ENCODE assay signal across 9 mouse cellular contexts in genomic region chr2:20942434-20943198, GRCm38 (mm10). TPM values are rescaled to one million over a fixed set of nuclear protein-coding genes. Genes with fewer than 3 reads are reported as not detected.
A peak's percentile ranks its signal among the peaks of the same experiment; 100 is the strongest.
DNase-seq lines count a peak whose midpoint lies in the region; ATAC-seq and TF ChIP-seq lines count a peak whose summit lies in the region.
"Had no signal": no experiment of that assay in that cellular context is flagged by ENCODE, and none has a peak within 500 bp of the region (broad histone marks: within the 10 kb centered on the region; RNA-seq: fewer than 3 reads in every experiment).

No protein-coding gene starts in this region.

- H3K27me3 ChIP-seq in heart, embryonic 13.5 days (replicated peaks): no peaks in the 10 kb centered on the region
- no peaks in the 10 kb centered on the region for H3K27me3 ChIP-seq in heart, adult 2 months (ENCODE audit: control insufficient read depth, insufficient read depth, low read length)
- no peaks in the 10 kb centered on the region for H3K27me3 ChIP-seq in midbrain, embryonic 10.5 days (ENCODE audit: low read depth, poor library complexity, severe bottlenecking)
- no peaks in the 10 kb centered on the region for H3K27me3 ChIP-seq in midbrain, embryonic 16.5 days (ENCODE audit: control insufficient read depth, insufficient read depth, low read depth, low read length)
- no peaks in the 10 kb centered on the region for H3K27me3 ChIP-seq in intestine, embryonic 15.5 days (replicated peaks)
- H3K27me3 ChIP-seq in stomach, embryonic 16.5 days (ENCODE audit: control insufficient read depth, insufficient read depth, low read length): no peaks in the 10 kb centered on the region
- H3K27me3 ChIP-seq: embryonic facial prominence, embryonic 13.5 days had no signal

- H3K36me3 ChIP-seq in heart, embryonic 13.5 days: no peaks in the 10 kb centered on the region
- peaks cover 23% of the 10 kb centered on the region for H3K36me3 ChIP-seq in heart, adult 2 months (ENCODE audit: control insufficient read depth, insufficient read depth, low read length)
- peaks cover 13% of the 10 kb centered on the region for H3K36me3 ChIP-seq in midbrain, embryonic 10.5 days
- H3K36me3 ChIP-seq in midbrain, embryonic 16.5 days (ENCODE audit: control insufficient read depth, insufficient read depth, low read length): no peaks in the 10 kb centered on the region
- H3K36me3 ChIP-seq in intestine, embryonic 15.5 days: no peaks in the 10 kb centered on the region
- no peaks in the 10 kb centered on the region for H3K36me3 ChIP-seq in stomach, embryonic 16.5 days (ENCODE audit: control insufficient read depth, insufficient read depth, low read length)
- H3K36me3 ChIP-seq: embryonic facial prominence, embryonic 13.5 days had no signal

- no peak for DNase-seq in heart, adult 2 months
- peak; percentile 4 for DNase-seq in midbrain, embryonic 10.5 days (ENCODE audit: low spot score)
- DNase-seq in thymus, postnatal 14 days: no peak
- no peak for DNase-seq in thymus, postnatal 10 days (ENCODE audit: low spot score in 2 of 2)

- ATAC-seq in heart, embryonic 13.5 days (ENCODE audit: extremely low read depth, insufficient number of reproducible peaks, low FRiP score, low TSS enrichment): no peak
- no peak for ATAC-seq in midbrain, embryonic 16.5 days
- peak; percentile 76 for ATAC-seq in intestine, embryonic 15.5 days
- ATAC-seq in stomach, embryonic 16.5 days (ENCODE audit: insufficient read depth, low FRiP score): peak; percentile 59; the same call in 1 of the 2 replicates

- TF ChIP-seq CTCF in heart, adult 2 months (IDR thresholded peaks at IDR 0.05): no peak

- H3K9me3 ChIP-seq in heart, embryonic 13.5 days: no peaks in the 10 kb centered on the region
- no peaks in the 10 kb centered on the region for H3K9me3 ChIP-seq in midbrain, embryonic 10.5 days (replicated peaks)
- no peaks in the 10 kb centered on the region for H3K9me3 ChIP-seq in midbrain, embryonic 16.5 days (replicated peaks; ENCODE audit: control insufficient read depth, low read length, poor library complexity, severe bottlenecking)
- no peaks in the 10 kb centered on the region for H3K9me3 ChIP-seq in intestine, embryonic 15.5 days
- H3K9me3 ChIP-seq in stomach, embryonic 16.5 days (replicated peaks; ENCODE audit: control insufficient read depth, low read length): no peaks in the 10 kb centered on the region
- H3K9me3 ChIP-seq: embryonic facial prominence, embryonic 13.5 days had no signal

- 28% methylated on average over 10 of the region's 10 CpGs for WGBS in heart, embryonic 13.5 days
- 47% methylated on average over 10 of the region's 10 CpGs for WGBS in heart, adult 2 months
- 72% methylated on average over 10 of the region's 10 CpGs for WGBS in midbrain, embryonic 10.5 days
- 56% methylated on average over 10 of the region's 10 CpGs for WGBS in midbrain, embryonic 16.5 days
- 23% methylated on average over 10 of the region's 10 CpGs for whole genome bisulfite sequencing in intestine, embryonic 15.5 days
- 32% methylated on average over 10 of the region's 10 CpGs for WGBS in stomach, embryonic 16.5 days

- peak overlapping the region; percentile 67 for H3K27ac ChIP-seq in heart, embryonic 13.5 days (replicated peaks)
- no peak overlapping the region; the same call in 1 of the 2 replicates for H3K27ac ChIP-seq in heart, adult 2 months
- H3K27ac ChIP-seq in midbrain, embryonic 10.5 days (replicated peaks): no peak overlapping the region
- no peak overlapping the region for H3K27ac ChIP-seq in midbrain, embryonic 16.5 days (ENCODE audit: low read length)
- H3K27ac ChIP-seq in intestine, embryonic 15.5 days: no peak overlapping the region; the same call in 1 of the 2 replicates
- H3K27ac ChIP-seq in stomach, embryonic 16.5 days (ENCODE audit: low read length): no peak overlapping the region
- H3K27ac ChIP-seq: embryonic facial prominence, embryonic 13.5 days had no signal

- TF ChIP-seq POLR2A in heart, adult 2 months (IDR thresholded peaks at IDR 0.05; ENCODE audit: insufficient read depth, low read depth, low read length): no peak

- H3K4me2 ChIP-seq in heart, embryonic 13.5 days: peak overlapping the region; percentile 40
- no peak overlapping the region for H3K4me2 ChIP-seq in midbrain, embryonic 16.5 days (ENCODE audit: low read length)
- no peak overlapping the region for H3K4me2 ChIP-seq in intestine, embryonic 15.5 days (replicated peaks)
- no peak overlapping the region for H3K4me2 ChIP-seq in stomach, embryonic 16.5 days (ENCODE audit: low read depth, low read length)
- H3K4me2 ChIP-seq: embryonic facial prominence, embryonic 13.5 days had no signal

- peaks cover 3% of the 10 kb centered on the region; the same call in 1 of the 2 replicates for H3K79me2 ChIP-seq in heart, adult 2 months (replicated peaks; ENCODE audit: control insufficient read depth, insufficient read depth, low read length)

- intact Hi-C loops in heart, adult 2 months (cut with DNase I): no loop called here

- H3K9ac ChIP-seq in heart, embryonic 13.5 days: peak overlapping the region; percentile 34
- no peak overlapping the region for H3K9ac ChIP-seq in heart, adult 2 months (ENCODE audit: low read depth, low read length)
- H3K9ac ChIP-seq in midbrain, embryonic 16.5 days (ENCODE audit: low read depth, low read length): no peak overlapping the region
- H3K9ac ChIP-seq in intestine, embryonic 15.5 days: no peak overlapping the region
- H3K9ac ChIP-seq in stomach, embryonic 16.5 days (ENCODE audit: low read length): no peak overlapping the region
- H3K9ac ChIP-seq: embryonic facial prominence, embryonic 13.5 days had no signal

- no peak for TF ChIP-seq EP300 in heart, adult 2 months (IDR thresholded peaks at IDR 0.05; ENCODE audit: insufficient read depth, low read depth, low read length)

- H3K4me1 ChIP-seq in heart, embryonic 13.5 days: peaks cover 80% of the 10 kb centered on the region
- peaks cover 24% of the 10 kb centered on the region for H3K4me1 ChIP-seq in heart, adult 2 months (ENCODE audit: control insufficient read depth, insufficient read depth, low read length)
- peaks cover 52% of the 10 kb centered on the region for H3K4me1 ChIP-seq in midbrain, embryonic 10.5 days
- peaks cover 27% of the 10 kb centered on the region for H3K4me1 ChIP-seq in midbrain, embryonic 16.5 days (ENCODE audit: control insufficient read depth, insufficient read depth, low read length)
- H3K4me1 ChIP-seq in intestine, embryonic 15.5 days (replicated peaks): peaks cover 30% of the 10 kb centered on the region
- peaks cover 21% of the 10 kb centered on the region for H3K4me1 ChIP-seq in stomach, embryonic 16.5 days (ENCODE audit: control insufficient read depth, insufficient read depth, low read length)

- no peak overlapping the region for H3K4me3 ChIP-seq in heart, embryonic 13.5 days
- no peak overlapping the region for H3K4me3 ChIP-seq in heart, adult 2 months
- H3K4me3 ChIP-seq in midbrain, embryonic 10.5 days: no peak overlapping the region
- H3K4me3 ChIP-seq in midbrain, embryonic 16.5 days (ENCODE audit: low read depth, low read length): no peak overlapping the region
- no peak overlapping the region for H3K4me3 ChIP-seq in intestine, embryonic 15.5 days (replicated peaks)
- no peak overlapping the region for H3K4me3 ChIP-seq in stomach, embryonic 16.5 days (replicated peaks; ENCODE audit: low read length)
- H3K4me3 ChIP-seq: embryonic facial prominence, embryonic 13.5 days had no signal

RNA-seq across cellular contexts. Expression of gene Arhgap21, which starts 26.1 kb away (rescaled TPM):
- polyA plus RNA-seq in heart, embryonic 13.5 days (2015; fragmentation: Nextera tagmentation; extraction: Ambion mirVana): 11.7 and 11.8 TPM in 2 replicates
- 10 to 100 TPM; 65.2 to 74.5 TPM for total RNA-seq in heart, adult 2 months (2021)
- 18.1 and 27.9 TPM in 2 replicates for polyA plus RNA-seq in heart, adult 2 months (2012; rRNA removed)
- polyA plus RNA-seq in midbrain, embryonic 10.5 days (2016; fragmentation: Nextera tagmentation; extraction: Ambion mirVana): 28.3 and 40.4 TPM in 2 replicates
- polyA plus RNA-seq in midbrain, embryonic 16.5 days (2015; fragmentation: Nextera tagmentation; extraction: Ambion mirVana): 40.9 and 41.7 TPM in 2 replicates
- 10.2 and 13.6 TPM in 2 replicates for polyA plus RNA-seq in intestine, embryonic 15.5 days (2015; fragmentation: Nextera tagmentation; extraction: Ambion mirVana)
- 9.3 and 9.5 TPM in 2 replicates for polyA plus RNA-seq in stomach, embryonic 16.5 days (2015; fragmentation: Nextera tagmentation; extraction: Ambion mirVana)

Comparison
In these comparisons a context has a peak if more than half of its experiments do, and no peak if none do; other contexts are left out.
1. ATAC-seq: peak in intestine, embryonic 15.5 days (single experiment) and stomach, embryonic 16.5 days (single experiment); none in heart, embryonic 13.5 days (single experiment) and midbrain, embryonic 16.5 days (single experiment).